Mouse (Mus musculus): Measurements from ENCODE around the gene Nebl. TPM values are rescaled to one million over a fixed set of nuclear protein-coding genes. Genes with fewer than 3 reads are reported as not detected.

Nebl gene
- total and polyA plus RNA-seq, 3 experiments: 152 to 335 (median 304) TPM

DNA sequence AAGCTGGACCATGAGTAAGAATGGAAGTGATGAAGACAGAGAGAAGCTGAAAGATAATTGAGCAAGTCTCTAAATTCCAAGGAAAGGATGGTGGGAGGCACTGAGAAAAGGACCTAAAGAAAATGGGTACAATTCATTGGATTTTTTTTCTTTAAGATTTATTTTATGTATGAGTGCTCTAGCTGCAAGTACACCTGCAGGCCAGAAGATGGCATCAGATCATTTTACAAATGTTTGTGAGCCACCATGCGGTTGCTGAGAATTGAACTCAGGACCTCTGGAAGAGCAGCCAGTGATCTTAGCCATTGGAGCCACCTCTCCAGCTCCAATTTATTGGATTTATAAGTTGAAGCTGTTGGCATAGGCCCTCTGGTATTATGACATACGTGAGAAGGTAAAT is 316.9 kb downstream of the Nebl start:
- H3K27me3 ChIP-seq (ENCODE audit: control insufficient read depth, insufficient read depth, low read length): no peaks in the 10 kb centered on the region
- H3K9ac ChIP-seq (ENCODE audit: low read depth, low read length): no peak overlapping the region
- WGBS: 80% methylated on average over 2 of the region's 2 CpGs
- no peaks in the 10 kb centered on the region for H3K36me3 ChIP-seq (ENCODE audit: control insufficient read depth, insufficient read depth, low read length)
- H3K27ac ChIP-seq: no peak overlapping the region
- TF ChIP-seq EP300 (IDR thresholded peaks at IDR 0.05; ENCODE audit: insufficient read depth, low read depth, low read length) (no peak), CTCF (IDR thresholded peaks at IDR 0.05) (peak; percentile 53)
- intact Hi-C loops (cut with DNase I): loop anchor here (10.0 kb wide), 1 partner anchor 1260 kb away; no protein-coding TSS in a partner anchor
- H3K4me3 ChIP-seq: no peak overlapping the region
- H3K4me1 ChIP-seq (ENCODE audit: control insufficient read depth, insufficient read depth, low read length): no peaks in the 10 kb centered on the region
- no peaks in the 10 kb centered on the region for H3K79me2 ChIP-seq (replicated peaks; ENCODE audit: control insufficient read depth, insufficient read depth, low read length)
- DNase-seq: no peak

DNA sequence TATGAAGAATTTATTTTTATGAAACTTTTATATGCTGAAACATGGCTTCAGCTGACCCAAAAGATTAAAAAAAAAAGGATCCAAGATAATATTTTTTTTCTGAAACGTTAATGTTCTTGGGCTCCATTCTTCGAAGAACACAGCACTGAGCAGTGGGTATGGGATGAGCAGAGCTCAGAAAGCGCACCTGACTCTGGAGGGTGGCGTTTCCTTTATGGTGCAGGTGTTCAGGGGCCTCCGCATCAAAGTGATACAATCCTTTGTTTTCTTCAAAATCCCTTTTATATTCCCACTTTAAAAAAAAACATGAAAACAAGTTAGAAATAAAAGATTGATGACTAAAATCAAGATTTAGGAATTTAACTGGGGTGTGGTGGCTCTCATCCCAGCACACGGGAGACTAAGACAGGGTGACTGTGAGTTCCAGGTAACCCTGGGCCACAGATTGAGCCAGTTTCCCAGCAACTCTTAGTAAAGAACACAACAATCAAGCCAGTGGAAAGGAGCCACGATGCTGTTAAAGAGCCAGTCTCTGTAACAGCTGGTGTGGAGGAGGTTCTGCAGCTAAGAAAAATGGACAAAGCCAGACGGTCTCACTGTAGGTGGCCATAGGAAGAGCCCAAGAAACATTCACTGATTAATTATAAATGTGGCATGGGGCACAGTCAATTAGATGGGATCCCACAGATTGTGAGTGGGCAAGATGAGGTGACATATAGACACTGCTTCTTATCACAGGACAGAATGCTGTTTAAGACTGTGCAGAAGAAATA is 317.6 kb downstream of the Nebl start:
- Histone ChIP-seq H3K79me2 (replicated peaks; ENCODE audit: control insufficient read depth, insufficient read depth, low read length) (no peaks in the 10 kb centered on the region), H3K27ac (no peak overlapping the region), H3K9ac (ENCODE audit: low read depth, low read length) (no peak overlapping the region), H3K27me3 (ENCODE audit: control insufficient read depth, insufficient read depth, low read length) (no peaks in the 10 kb centered on the region), H3K36me3 (ENCODE audit: control insufficient read depth, insufficient read depth, low read length) (no peaks in the 10 kb centered on the region), H3K4me3 (no peak overlapping the region), H3K4me1 (ENCODE audit: control insufficient read depth, insufficient read depth, low read length) (no peaks in the 10 kb centered on the region)
- intact Hi-C loops (cut with DNase I): loop anchor here (10.0 kb wide), 1 partner anchor 1259 kb away; no protein-coding TSS in a partner anchor
- DNase-seq: no peak
- 71% methylated on average over 8 of the region's 8 CpGs for WGBS
- no peak for TF ChIP-seq EP300 (IDR thresholded peaks at IDR 0.05; ENCODE audit: insufficient read depth, low read depth, low read length)
- no peak for TF ChIP-seq CTCF (IDR thresholded peaks at IDR 0.05)
- TF ChIP-seq POLR2A (IDR thresholded peaks at IDR 0.05; ENCODE audit: insufficient read depth, low read depth, low read length): no peak

DNA sequence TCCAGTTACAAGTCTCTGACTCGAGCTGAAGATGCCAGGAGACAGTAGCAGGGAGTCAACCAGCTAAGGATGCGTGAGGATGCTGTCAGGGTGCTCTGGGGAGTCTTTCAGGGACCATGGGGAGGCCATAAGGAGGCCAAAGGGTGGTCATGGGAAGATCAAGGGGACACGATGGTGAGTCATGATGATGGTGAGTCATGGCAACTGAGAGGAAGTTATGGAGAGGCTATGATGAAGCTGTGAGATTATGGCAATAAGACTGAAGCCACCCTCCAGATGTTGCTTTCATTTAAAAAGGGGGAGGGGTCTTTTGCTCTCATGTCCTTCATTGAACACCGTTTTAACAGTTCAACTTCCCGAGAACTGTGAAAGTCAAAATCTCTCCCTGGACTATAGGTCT is 322.0 kb downstream of the Nebl start:
- Histone ChIP-seq H3K36me3 (ENCODE audit: control insufficient read depth, insufficient read depth, low read length) (no peaks in the 10 kb centered on the region), H3K79me2 (replicated peaks; ENCODE audit: control insufficient read depth, insufficient read depth, low read length) (no peaks in the 10 kb centered on the region), H3K9ac (ENCODE audit: low read depth, low read length) (no peak overlapping the region), H3K4me1 (ENCODE audit: control insufficient read depth, insufficient read depth, low read length) (no peaks in the 10 kb centered on the region), H3K27ac (no peak overlapping the region), H3K27me3 (ENCODE audit: control insufficient read depth, insufficient read depth, low read length) (no peaks in the 10 kb centered on the region), H3K4me3 (no peak overlapping the region)
- 76% methylated on average over 5 of the region's 5 CpGs for WGBS
- DNase-seq: no peak
- intact Hi-C loops (cut with DNase I): no loop called here
- no peak for TF ChIP-seq CTCF (IDR thresholded peaks at IDR 0.05)

DNA sequence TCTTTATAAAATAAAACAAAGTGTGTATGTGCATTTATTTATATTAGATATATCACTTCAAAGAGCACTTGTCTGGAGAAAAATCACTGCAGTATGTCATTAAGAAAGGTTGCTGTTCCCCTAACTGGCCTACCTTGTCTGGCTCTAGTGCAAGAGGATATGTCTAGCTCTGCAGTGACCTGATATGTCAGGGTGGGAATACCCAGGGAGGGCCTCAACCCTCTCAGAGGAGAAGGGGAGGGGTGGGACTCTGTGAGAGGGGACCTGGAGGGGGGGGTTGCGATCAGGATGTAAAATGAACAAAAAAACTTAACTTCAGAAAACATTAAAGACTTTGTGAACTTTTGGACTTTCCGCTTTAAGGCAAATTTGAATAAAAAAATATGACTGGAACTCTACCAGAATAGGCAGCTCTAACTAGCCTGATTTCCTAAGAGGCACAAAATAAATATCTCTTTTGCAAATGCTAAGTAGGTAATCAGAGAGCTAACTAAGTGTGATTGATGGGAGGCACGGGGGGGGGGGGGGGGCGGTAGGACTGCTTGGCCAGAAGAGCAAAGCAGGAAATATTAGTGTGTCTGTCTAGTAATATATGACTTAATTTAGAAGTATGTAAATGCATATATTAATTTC is 325.2 kb downstream of the Nebl start:
- Histone ChIP-seq H3K9ac (ENCODE audit: low read depth, low read length) (no peak overlapping the region), H3K36me3 (ENCODE audit: control insufficient read depth, insufficient read depth, low read length) (no peaks in the 10 kb centered on the region), H3K27me3 (ENCODE audit: control insufficient read depth, insufficient read depth, low read length) (no peaks in the 10 kb centered on the region), H3K4me3 (no peak overlapping the region), H3K79me2 (replicated peaks; ENCODE audit: control insufficient read depth, insufficient read depth, low read length) (no peaks in the 10 kb centered on the region), H3K4me1 (ENCODE audit: control insufficient read depth, insufficient read depth, low read length) (no peaks in the 10 kb centered on the region), H3K27ac (no peak overlapping the region)
- intact Hi-C loops (cut with DNase I): no loop called here
- WGBS: 69% methylated on average over 4 of the region's 4 CpGs
- TF ChIP-seq POLR2A (IDR thresholded peaks at IDR 0.05; ENCODE audit: insufficient read depth, low read depth, low read length) (no peak), CTCF (IDR thresholded peaks at IDR 0.05) (no peak), EP300 (IDR thresholded peaks at IDR 0.05; ENCODE audit: insufficient read depth, low read depth, low read length) (no peak)
- no peak for DNase-seq

GRCm38 (mm10) chr2:17402511-17402910 is 328.8 kb downstream of the Nebl start:
- no peaks in the 10 kb centered on the region for H3K79me2 ChIP-seq (replicated peaks; ENCODE audit: control insufficient read depth, insufficient read depth, low read length)
- no peak overlapping the region for H3K9ac ChIP-seq (ENCODE audit: low read depth, low read length)
- H3K27me3 ChIP-seq (ENCODE audit: control insufficient read depth, insufficient read depth, low read length): no peaks in the 10 kb centered on the region
- 66% methylated on average over 4 of the region's 4 CpGs for WGBS
- no peaks in the 10 kb centered on the region for H3K4me1 ChIP-seq (ENCODE audit: control insufficient read depth, insufficient read depth, low read length)
- H3K27ac ChIP-seq: no peak overlapping the region
- intact Hi-C loops (cut with DNase I): no loop called here
- TF ChIP-seq EP300 (IDR thresholded peaks at IDR 0.05; ENCODE audit: insufficient read depth, low read depth, low read length) (no peak), POLR2A (IDR thresholded peaks at IDR 0.05; ENCODE audit: insufficient read depth, low read depth, low read length) (no peak), CTCF (IDR thresholded peaks at IDR 0.05) (no peak)
- H3K4me3 ChIP-seq: no peak overlapping the region
- DNase-seq: no peak
- no peaks in the 10 kb centered on the region for H3K36me3 ChIP-seq (ENCODE audit: control insufficient read depth, insufficient read depth, low read length)

GRCm38 (mm10) chr2:17396235-17396634 is 335.0 kb downstream of the Nebl start:
- Histone ChIP-seq H3K4me3 (no peak overlapping the region), H3K27me3 (ENCODE audit: control insufficient read depth, insufficient read depth, low read length) (no peaks in the 10 kb centered on the region), H3K9ac (ENCODE audit: low read depth, low read length) (no peak overlapping the region), H3K79me2 (replicated peaks; ENCODE audit: control insufficient read depth, insufficient read depth, low read length) (no peaks in the 10 kb centered on the region), H3K36me3 (ENCODE audit: control insufficient read depth, insufficient read depth, low read length) (peaks cover 2% of the 10 kb centered on the region; the same call in 1 of the 2 replicates), H3K27ac (no peak overlapping the region), H3K4me1 (ENCODE audit: control insufficient read depth, insufficient read depth, low read length) (no peaks in the 10 kb centered on the region)
- DNase-seq: no peak
- 77% methylated on average over 5 of the region's 5 CpGs for WGBS
- TF ChIP-seq EP300 (IDR thresholded peaks at IDR 0.05; ENCODE audit: insufficient read depth, low read depth, low read length) (no peak), CTCF (IDR thresholded peaks at IDR 0.05) (no peak), POLR2A (IDR thresholded peaks at IDR 0.05; ENCODE audit: insufficient read depth, low read depth, low read length) (no peak)
- intact Hi-C loops (cut with DNase I): no loop called here

Measured in heart, adult 2 months (tissue).